Mouse (Mus musculus): Measurements from ENCODE around the gene Tmem54. TPM values are rescaled to one million over a fixed set of nuclear protein-coding genes. Genes with fewer than 3 reads are reported as not detected.

Tmem54 gene
- polyA plus RNA-seq, 1 experiment, result 0.16 TPM

DNA sequence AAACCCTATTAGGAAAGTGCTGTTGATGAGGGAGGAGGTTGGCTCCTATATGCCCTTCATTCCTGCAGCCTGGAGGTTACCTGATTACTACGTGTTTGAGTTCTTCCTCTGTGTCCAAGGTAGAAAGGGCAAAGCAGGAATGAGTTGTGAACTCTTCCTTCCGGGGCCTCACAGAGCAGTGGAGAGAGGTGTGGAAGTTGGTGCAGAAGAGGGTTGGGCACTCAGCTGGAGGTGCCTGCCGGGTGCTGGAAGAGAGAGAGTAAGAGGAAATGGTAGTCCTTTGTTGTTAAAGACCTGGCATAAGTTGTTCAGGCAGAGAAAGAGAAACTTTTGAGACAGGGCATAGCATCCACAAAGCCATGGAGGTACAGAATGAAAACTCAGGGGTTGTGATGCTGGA is 23.4 kb upstream of the Tmem54 start:
- no peak for TF ChIP-seq CTCF (IDR thresholded peaks at IDR 0.05; ENCODE audit: borderline replicate concordance, insufficient read depth, low read depth, low read length)
- TF ChIP-seq POLR2A (IDR thresholded peaks at IDR 0.05; ENCODE audit: borderline replicate concordance, insufficient read depth, low read length), result no peak
- H3K4me1 ChIP-seq (ENCODE audit: control insufficient read depth, insufficient read depth, low read length), result peaks cover 25% of the 10 kb centered on the region
- WGBS, result 29% methylated on average over 3 of the region's 3 CpGs

GRCm38 (mm10) chr4:129082379-129083115 is 22.8 kb upstream of the Tmem54 start:
- WGBS, result 27% methylated on average over 10 of the region's 10 CpGs
- Histone ChIP-seq H3K4me1 (ENCODE audit: control insufficient read depth, insufficient read depth, low read length) (peaks cover 25% of the 10 kb centered on the region), H3K4me3 (replicated peaks; ENCODE audit: insufficient read depth, low read depth, low read length) (no peak overlapping the region), H3K27ac (ENCODE audit: insufficient read depth, low read length) (peak overlapping the region; percentile 88), H3K27me3 (ENCODE audit: control insufficient read depth, insufficient read depth, low read length) (no peaks in the 10 kb centered on the region)
- peak; percentile 84 to 85 for DNase-seq
- TF ChIP-seq CTCF (IDR thresholded peaks at IDR 0.05; ENCODE audit: borderline replicate concordance, insufficient read depth, low read depth, low read length) (peak; percentile 92), POLR2A (IDR thresholded peaks at IDR 0.05; ENCODE audit: borderline replicate concordance, insufficient read depth, low read length) (no peak)

More for the DNA sequence above, 23.4 kb upstream of the Tmem54 start:
- no peak overlapping the region for H3K4me3 ChIP-seq (replicated peaks; ENCODE audit: insufficient read depth, low read depth, low read length)
- no peaks in the 10 kb centered on the region for H3K27me3 ChIP-seq (ENCODE audit: control insufficient read depth, insufficient read depth, low read length)
- DNase-seq, result no peak
- H3K27ac ChIP-seq (ENCODE audit: insufficient read depth, low read length), result peak overlapping the region; percentile 88

DNA sequence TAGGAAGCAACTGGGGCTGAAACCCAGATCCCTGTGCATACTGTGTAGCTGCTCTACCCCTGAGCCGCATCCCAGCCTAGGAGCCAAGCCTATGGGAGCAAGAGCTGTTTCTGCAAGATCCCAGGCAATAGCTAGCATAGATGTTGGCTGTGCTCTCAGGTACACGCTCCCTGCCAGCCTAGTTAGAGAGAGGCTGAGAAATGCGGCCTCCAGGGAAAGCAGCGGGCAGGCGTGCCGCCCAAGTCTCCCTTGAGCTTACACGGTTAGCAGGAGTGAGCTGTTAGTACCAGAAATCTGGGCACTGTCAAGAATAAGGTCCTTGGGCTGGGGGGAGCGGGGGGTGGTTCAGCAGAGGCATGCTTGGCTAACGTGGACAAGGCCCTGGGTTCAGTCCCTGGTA is 20.5 kb upstream of the Tmem54 start:
- Histone ChIP-seq H3K27me3 (ENCODE audit: control insufficient read depth, insufficient read depth, low read length) (no peaks in the 10 kb centered on the region), H3K27ac (ENCODE audit: insufficient read depth, low read length) (no peak overlapping the region), H3K4me1 (ENCODE audit: control insufficient read depth, insufficient read depth, low read length) (peaks cover 22% of the 10 kb centered on the region), H3K4me3 (replicated peaks; ENCODE audit: insufficient read depth, low read depth, low read length) (no peak overlapping the region)
- no peak for DNase-seq
- 85% methylated on average over 9 of the region's 9 CpGs for WGBS
- TF ChIP-seq POLR2A (IDR thresholded peaks at IDR 0.05; ENCODE audit: borderline replicate concordance, insufficient read depth, low read length) (no peak), CTCF (IDR thresholded peaks at IDR 0.05; ENCODE audit: borderline replicate concordance, insufficient read depth, low read depth, low read length) (no peak)

DNA sequence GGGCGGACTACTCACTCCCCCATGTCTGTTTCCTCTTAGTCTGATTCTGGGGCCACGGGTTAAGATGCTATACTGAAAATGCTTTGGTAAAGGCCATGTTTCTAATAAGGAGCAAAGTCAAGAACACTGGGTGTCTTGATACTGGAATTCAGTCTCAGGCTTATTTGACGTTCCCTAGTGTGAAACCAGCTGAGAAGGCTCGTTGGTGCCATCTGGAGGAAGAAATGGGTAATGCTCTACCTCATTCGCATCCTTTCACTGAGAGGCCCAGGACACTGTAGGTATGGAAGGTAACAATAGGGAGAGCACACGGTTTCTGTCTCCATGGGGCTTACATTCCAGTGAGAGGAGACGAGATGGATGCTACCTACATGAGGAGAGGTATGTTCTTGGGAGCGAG is 19.3 kb upstream of the Tmem54 start:
- H3K27ac ChIP-seq (ENCODE audit: insufficient read depth, low read length), result no peak overlapping the region
- H3K4me3 ChIP-seq (replicated peaks; ENCODE audit: insufficient read depth, low read depth, low read length), result no peak overlapping the region
- TF ChIP-seq CTCF (IDR thresholded peaks at IDR 0.05; ENCODE audit: borderline replicate concordance, insufficient read depth, low read depth, low read length), result peak; percentile 84
- TF ChIP-seq POLR2A (IDR thresholded peaks at IDR 0.05; ENCODE audit: borderline replicate concordance, insufficient read depth, low read length), result no peak
- H3K4me1 ChIP-seq (ENCODE audit: control insufficient read depth, insufficient read depth, low read length), result peaks cover 13% of the 10 kb centered on the region
- DNase-seq, result peak; percentile 74 to 83
- WGBS, result 28% methylated on average over 8 of the region's 8 CpGs
- H3K27me3 ChIP-seq (ENCODE audit: control insufficient read depth, insufficient read depth, low read length), result no peaks in the 10 kb centered on the region

- 66% methylated on average over 5 of the region's 5 CpGs for WGBS
- no peaks in the 10 kb centered on the region for H3K27me3 ChIP-seq (ENCODE audit: control insufficient read depth, insufficient read depth, low read length)
- TF ChIP-seq POLR2A (IDR thresholded peaks at IDR 0.05; ENCODE audit: borderline replicate concordance, insufficient read depth, low read length) (no peak), CTCF (IDR thresholded peaks at IDR 0.05; ENCODE audit: borderline replicate concordance, insufficient read depth, low read depth, low read length) (no peak)
- H3K4me1 ChIP-seq (ENCODE audit: control insufficient read depth, insufficient read depth, low read length), result no peaks in the 10 kb centered on the region; the same call in 1 of the 2 replicates
- H3K27ac ChIP-seq (ENCODE audit: insufficient read depth, low read length), result no peak overlapping the region
- DNase-seq, result no peak
- no peak overlapping the region for H3K4me3 ChIP-seq (replicated peaks; ENCODE audit: insufficient read depth, low read depth, low read length)
Measured at GRCm38 (mm10) chr4:129087850-129088249, 17.5 kb upstream of the Tmem54 start.

DNA sequence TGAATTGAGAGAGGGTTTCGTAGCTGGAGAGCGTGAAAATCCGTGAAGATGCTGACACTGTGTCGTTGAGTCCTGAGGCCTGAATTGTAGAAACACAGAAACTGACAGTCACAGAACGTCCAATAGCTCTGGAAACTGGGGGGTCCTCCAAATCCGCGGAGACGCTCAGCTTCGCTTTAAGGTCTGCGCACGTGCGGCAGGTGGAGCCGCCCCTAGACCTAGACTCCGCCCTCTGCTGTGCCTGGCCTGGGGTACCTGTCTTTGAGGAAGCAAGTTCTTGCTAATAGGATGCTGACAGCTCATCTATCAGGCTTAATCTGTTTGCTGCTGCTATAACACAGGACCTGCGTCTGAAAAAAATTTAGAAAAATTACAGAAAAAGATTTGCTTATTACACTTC is 10.1 kb upstream of the Tmem54 start:
- H3K4me1 ChIP-seq (ENCODE audit: control insufficient read depth, insufficient read depth, low read length), result no peaks in the 10 kb centered on the region
- H3K27me3 ChIP-seq (ENCODE audit: control insufficient read depth, insufficient read depth, low read length), result no peaks in the 10 kb centered on the region
- TF ChIP-seq CTCF (IDR thresholded peaks at IDR 0.05; ENCODE audit: borderline replicate concordance, insufficient read depth, low read depth, low read length) (no peak), POLR2A (IDR thresholded peaks at IDR 0.05; ENCODE audit: borderline replicate concordance, insufficient read depth, low read length) (no peak)
- H3K27ac ChIP-seq (ENCODE audit: insufficient read depth, low read length), result no peak overlapping the region
- WGBS, result 50% methylated on average over 15 of the region's 15 CpGs
- no peak overlapping the region for H3K4me3 ChIP-seq (replicated peaks; ENCODE audit: insufficient read depth, low read depth, low read length)
- DNase-seq, result no peak

DNA sequence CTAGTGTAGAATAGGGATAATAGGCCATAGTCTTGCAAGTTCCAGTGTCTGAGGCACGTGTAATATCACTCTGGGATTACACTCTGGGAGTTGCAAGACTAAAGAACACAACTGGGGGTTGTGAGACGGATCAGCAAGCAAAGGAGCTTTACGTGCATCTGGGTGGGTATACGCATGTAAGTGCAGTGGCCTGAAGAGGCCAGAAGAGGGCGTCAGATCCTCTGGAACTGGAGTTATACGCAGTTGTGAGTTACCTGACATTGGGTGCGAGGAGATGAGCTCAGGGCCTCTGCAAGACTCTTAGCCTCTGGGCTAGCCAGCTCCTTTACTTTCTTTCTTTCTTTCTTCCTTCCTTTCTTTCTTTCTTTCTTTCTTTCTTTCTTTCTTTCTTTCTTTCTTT is 8.3 kb upstream of the Tmem54 start:
- WGBS, result 85% methylated on average over 7 of the region's 7 CpGs
- Histone ChIP-seq H3K4me3 (replicated peaks; ENCODE audit: insufficient read depth, low read depth, low read length) (no peak overlapping the region), H3K27ac (ENCODE audit: insufficient read depth, low read length) (no peak overlapping the region), H3K4me1 (ENCODE audit: control insufficient read depth, insufficient read depth, low read length) (no peaks in the 10 kb centered on the region), H3K27me3 (ENCODE audit: control insufficient read depth, insufficient read depth, low read length) (no peaks in the 10 kb centered on the region)
- DNase-seq, result no peak
- TF ChIP-seq CTCF (IDR thresholded peaks at IDR 0.05; ENCODE audit: borderline replicate concordance, insufficient read depth, low read depth, low read length) (no peak), POLR2A (IDR thresholded peaks at IDR 0.05; ENCODE audit: borderline replicate concordance, insufficient read depth, low read length) (no peak)

DNA sequence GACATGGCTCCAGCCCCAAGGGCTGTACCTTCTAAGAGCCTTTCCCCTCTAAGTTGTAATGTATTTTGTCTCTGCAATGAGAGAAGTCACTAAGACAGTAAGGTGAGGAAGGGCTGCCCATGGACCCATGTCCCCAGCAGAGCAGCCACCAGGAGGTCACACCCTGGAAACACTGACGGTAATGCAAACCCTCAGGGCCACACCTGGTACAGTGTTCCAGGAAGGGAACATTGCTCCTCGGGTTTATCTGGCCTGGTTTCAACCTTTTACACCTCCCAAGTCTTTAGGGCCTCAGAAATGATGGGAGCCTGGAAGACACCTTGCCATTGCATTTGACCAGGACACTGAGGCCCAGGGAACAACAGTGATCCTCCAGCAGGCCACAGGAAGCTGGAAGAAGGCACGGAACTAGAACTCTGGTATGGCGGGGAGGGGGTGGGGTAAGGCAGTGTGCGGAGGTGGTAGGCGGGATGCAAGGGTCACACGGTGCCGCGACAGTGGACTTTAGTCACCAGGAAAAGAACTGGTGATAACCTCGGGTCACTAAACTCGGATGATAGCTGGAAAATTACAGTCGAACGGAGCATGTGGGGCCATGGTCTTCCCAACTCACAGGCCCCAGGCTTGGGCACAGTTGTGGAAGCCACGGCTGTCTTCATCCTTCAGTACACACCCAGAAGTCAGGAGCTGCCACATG is 3.1 kb upstream of the Tmem54 start:
- no peak overlapping the region for H3K4me3 ChIP-seq (replicated peaks; ENCODE audit: insufficient read depth, low read depth, low read length)
- WGBS, result 84% methylated on average over 14 of the region's 14 CpGs
- no peaks in the 10 kb centered on the region for H3K4me1 ChIP-seq (ENCODE audit: control insufficient read depth, insufficient read depth, low read length)
- no peaks in the 10 kb centered on the region for H3K27me3 ChIP-seq (ENCODE audit: control insufficient read depth, insufficient read depth, low read length)
- H3K27ac ChIP-seq (ENCODE audit: insufficient read depth, low read length), result no peak overlapping the region
- DNase-seq, result no peak
- no peak for TF ChIP-seq POLR2A (IDR thresholded peaks at IDR 0.05; ENCODE audit: borderline replicate concordance, insufficient read depth, low read length)
- no peak for TF ChIP-seq CTCF (IDR thresholded peaks at IDR 0.05; ENCODE audit: borderline replicate concordance, insufficient read depth, low read depth, low read length)

Measured in cerebellum, adult 2 months (tissue).